Mouse (Mus musculus) liver, adult 2 months (tissue): ENCODE measurements around the gene Rragc. TPM values are rescaled to one million over a fixed set of nuclear protein-coding genes. Genes with fewer than 3 reads are reported as not detected.

Experiments
- DNase-seq: peaks from one replicate; pipeline ENCODE4 v3.0.0-alpha.2; 2011; ENCODE audit warnings: low read depth, low spot score; ENCODE audit errors: extremely low read depth
- H3K27ac ChIP-seq: fragments of 200-500 bp; replicated peaks from 2 replicates; pipeline ENCODE4 v1.5.1; 2012; ENCODE audit warnings: low read depth, mild to moderate bottlenecking, control low read depth, inconsistent platforms, low read length; ENCODE audit not compliant: insufficient read depth
- H3K27me3 ChIP-seq: fragments of 200-500 bp; 2 replicates; pipeline ENCODE4 v1.6.1; 2012; ENCODE audit warnings: mild to moderate bottlenecking, moderate library complexity, low read length, inconsistent platforms; ENCODE audit not compliant: control insufficient read depth, insufficient read depth
- H3K36me3 ChIP-seq: fragments of 200-500 bp; 2 replicates; pipeline ENCODE4 v1.6.1; 2012; ENCODE audit warnings: low read length, inconsistent platforms; ENCODE audit not compliant: control insufficient read depth, insufficient read depth
- H3K4me1 ChIP-seq: fragments of 200-500 bp; 2 replicates; pipeline ENCODE4 v1.6.1; 2011; ENCODE audit warnings: low read length; ENCODE audit not compliant: control insufficient read depth, insufficient read depth
- H3K4me3 ChIP-seq: fragments of 200-500 bp; 2 replicates; pipeline ENCODE4 v1.5.1; 2011; ENCODE audit warnings: low read depth, mild to moderate bottlenecking, control low read depth, low read length, moderate library complexity; ENCODE audit not compliant: insufficient read depth
- H3K79me2 ChIP-seq: fragments of 200-500 bp; 2 replicates; pipeline ENCODE4 v1.6.1; 2012; ENCODE audit warnings: inconsistent platforms, mild to moderate bottlenecking, low read length, moderate library complexity; ENCODE audit not compliant: control insufficient read depth, insufficient read depth
- H3K9ac ChIP-seq: fragments of 200-500 bp; 2 replicates; pipeline ENCODE4 v1.6.1; 2012; ENCODE audit warnings: low read depth, mild to moderate bottlenecking, control low read depth, inconsistent platforms, low read length
- CTCF ChIP-seq: fragments of 200-500 bp; IDR thresholded peaks from 2 replicates; pipeline ENCODE4 v1.5.1; 2011; ENCODE audit warnings: low read depth, low read length, control low read depth
- POLR2A ChIP-seq: fragments of 200-500 bp; IDR thresholded peaks from 2 replicates; pipeline ENCODE4 v1.6.1; 2011; ENCODE audit warnings: low read length, control low read depth; ENCODE audit not compliant: insufficient read depth; ENCODE audit errors: extremely low read depth
- WGBS: fragments of 180-500 bp; shearing (Covaris S2); methylation state at CpG from one replicate; pipeline ENCODE4 v1.1.7; 2018; 5-methylcytosine and 5-hydroxymethylcytosine counted together
- polyA plus RNA-seq: library from polyadenylated mRNA; depleted of rRNA; stranded (reverse); fragments of >200 nt; gene quantifications from 2 replicates; pipeline ENCODE4 v1.2.3, GENCODE M21; 2012
- total RNA-seq: library from RNA; depleted of rRNA; stranded (reverse); fragments of >200 nt; gene quantifications from 2 replicates; pipeline ENCODE4 v1.2.3, GENCODE M21; 2014

Gene Rragc
- total and polyA plus RNA-seq, 2 experiments, result 27.3 to 32.7 TPM

DNA sequence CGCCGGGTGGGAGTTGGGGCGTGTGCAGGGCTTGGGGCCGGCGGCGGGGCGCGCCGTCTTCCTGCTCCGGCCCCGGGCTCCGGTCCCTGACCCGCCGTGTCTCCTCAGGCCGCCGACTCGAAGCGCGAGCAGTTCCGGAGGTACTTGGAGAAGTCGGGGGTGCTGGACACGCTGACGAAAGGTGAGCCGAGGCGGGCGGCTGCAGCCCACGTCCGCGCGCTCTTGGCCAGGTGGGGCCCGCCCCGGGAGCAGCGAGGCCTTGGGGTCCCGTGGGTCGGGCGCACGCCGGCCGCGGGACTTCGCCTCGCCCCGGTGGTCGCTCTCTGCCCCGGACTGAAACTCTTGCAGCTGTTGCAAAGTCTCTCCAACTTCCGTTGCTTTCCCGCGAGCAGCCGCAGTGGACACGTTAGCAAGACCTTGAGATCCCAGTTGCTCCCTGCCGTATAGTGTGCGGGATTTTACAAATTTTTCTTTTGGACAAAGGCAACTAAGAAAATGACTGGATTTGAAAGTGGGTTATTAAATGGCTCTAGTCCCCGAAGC, 12.0 kb upstream of the Rragc start:
- peak overlapping the region; percentile 16 for H3K27ac ChIP-seq
- peak; percentile 27 for DNase-seq
- WGBS, result under 1% methylated on average over 53 of the region's 53 CpGs

DNA sequence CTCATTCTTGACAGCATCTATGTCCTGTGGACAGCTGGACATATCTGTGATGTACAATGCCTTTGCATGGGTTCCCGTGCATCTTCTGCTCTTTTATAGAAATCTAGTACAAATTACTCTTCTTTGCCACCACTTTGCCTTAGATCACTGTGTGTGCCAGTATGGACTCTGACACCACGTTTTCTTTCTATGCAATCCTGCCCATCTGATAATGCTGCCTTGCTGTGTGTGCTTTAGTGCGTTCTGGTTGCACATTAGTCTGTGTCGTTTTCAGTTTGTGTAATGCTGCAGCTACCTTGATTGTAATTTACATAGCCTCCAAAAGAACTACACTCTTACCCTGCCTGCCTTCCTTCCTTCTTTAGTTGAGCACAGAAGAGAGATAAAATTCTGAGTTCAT, 5.7 kb upstream of the Rragc start:
- H3K4me1 ChIP-seq, result peaks cover 8% of the 10 kb centered on the region
- H3K9ac ChIP-seq, result no peak overlapping the region
- H3K27ac ChIP-seq, result no peak overlapping the region
- H3K79me2 ChIP-seq, result peaks cover 25% of the 10 kb centered on the region; the same call in 1 of the 2 replicates
- no peaks in the 10 kb centered on the region for H3K27me3 ChIP-seq
- peaks cover 11% of the 10 kb centered on the region for H3K36me3 ChIP-seq
- 19% methylated on average over 4 of the region's 4 CpGs for WGBS
- H3K4me3 ChIP-seq, result no peak overlapping the region
- peak; percentile 84 for DNase-seq
- no peak for TF ChIP-seq CTCF
- no peak for TF ChIP-seq POLR2A

More for the DNA sequence above, 12.0 kb upstream of the Rragc start:
- H3K4me3 ChIP-seq, result peak overlapping the region; percentile 73
- 0 out of 2 replicates have a peak, but pooled peaks cover 2% of the 10 kb centered on the region for H3K4me1 ChIP-seq
- H3K27me3 ChIP-seq, result no peaks in the 10 kb centered on the region
- peaks cover 5% of the 10 kb centered on the region for H3K36me3 ChIP-seq
- H3K79me2 ChIP-seq, result peaks cover 12% of the 10 kb centered on the region; the same call in 1 of the 2 replicates
- TF ChIP-seq POLR2A (no peak), CTCF (no peak)
- H3K9ac ChIP-seq, result peak overlapping the region; percentile 79

DNA sequence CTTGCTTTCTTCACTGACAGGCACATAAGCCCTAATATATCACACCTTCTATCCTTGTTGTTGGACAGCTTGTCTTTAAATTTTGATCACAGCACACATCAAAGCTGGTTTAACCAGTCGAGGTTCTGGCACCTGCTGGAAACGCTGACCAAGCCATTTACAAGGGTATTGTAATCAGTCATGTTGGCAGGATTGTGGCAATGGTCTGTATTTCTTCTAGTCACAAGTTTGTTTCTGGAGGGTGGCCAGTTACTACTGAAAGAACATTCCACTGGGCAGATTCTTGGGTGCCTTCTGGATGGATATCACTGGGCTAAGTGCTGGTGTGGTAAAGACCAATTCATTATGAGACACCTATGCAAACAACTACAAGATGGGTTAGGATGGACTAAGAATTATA, 4.8 kb upstream of the Rragc start:
- Histone ChIP-seq H3K9ac (no peak overlapping the region), H3K4me1 (peaks cover 8% of the 10 kb centered on the region), H3K27ac (no peak overlapping the region), H3K27me3 (no peaks in the 10 kb centered on the region), H3K4me3 (no peak overlapping the region), H3K79me2 (peaks cover 31% of the 10 kb centered on the region), H3K36me3 (peaks cover 11% of the 10 kb centered on the region)
- WGBS, result 17% methylated on average over 2 of the region's 2 CpGs
- peak; percentile 49 for DNase-seq
- TF ChIP-seq POLR2A, result no peak
- TF ChIP-seq CTCF, result no peak

GRCm38 (mm10) chr4:123917548-123918140, 398 bp downstream of the Rragc start, which contains the start of gene 4930535I16Rik:
Gene 4930535I16Rik (minus strand): TSS chr4:123918022.
- under 1% methylated on average over 63 of the region's 63 CpGs for WGBS
- DNase-seq, result peak; percentile 46
- Histone ChIP-seq H3K4me1 (peaks cover 10% of the 10 kb centered on the region; the same call in 1 of the 2 replicates), H3K27ac (peak within 1 kb of the TSS; percentile 85), H3K36me3 (peaks cover 20% of the 10 kb centered on the region), H3K79me2 (peaks cover 29% of the 10 kb centered on the region), H3K4me3 (peak within 1 kb of the TSS; percentile 93), H3K9ac (peak within 1 kb of the TSS; percentile 98), H3K27me3 (no peaks in the 10 kb centered on the region)
- TF ChIP-seq CTCF (no peak), POLR2A (0 out of 2 replicates have a peak, but pooled peaks have one; percentile 23)

DNA sequence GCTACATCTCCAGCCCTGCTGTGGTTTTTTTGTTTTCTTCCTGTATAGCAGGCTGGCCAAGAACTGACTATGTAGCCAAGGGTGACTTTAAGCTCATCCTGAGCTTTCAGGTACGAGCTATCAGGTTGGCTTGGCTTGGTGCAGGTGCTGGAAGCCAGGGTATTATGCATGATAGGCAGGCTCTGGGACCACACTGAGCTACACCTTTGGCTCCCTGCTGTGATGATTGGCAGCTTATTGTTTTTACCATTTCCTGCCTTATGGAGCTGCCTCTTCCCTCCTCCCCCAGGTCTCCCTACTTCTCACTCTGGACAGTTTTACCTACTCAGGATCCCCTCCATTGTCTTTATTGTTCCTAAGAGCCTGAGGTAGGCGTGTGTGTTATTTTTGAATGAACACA, 1.6 kb downstream of the Rragc start:
- Histone ChIP-seq H3K4me3 (no peak overlapping the region), H3K27ac (no peak overlapping the region), H3K4me1 (peaks cover 10% of the 10 kb centered on the region; the same call in 1 of the 2 replicates), H3K36me3 (peaks cover 27% of the 10 kb centered on the region), H3K9ac (peak overlapping the region; percentile 8; the same call in 1 of the 2 replicates), H3K27me3 (no peaks in the 10 kb centered on the region), H3K79me2 (peaks cover 23% of the 10 kb centered on the region)
- TF ChIP-seq POLR2A, result no peak
- TF ChIP-seq CTCF, result no peak
- 71% methylated on average over 2 of the region's 2 CpGs for WGBS
- no peak for DNase-seq

GRCm38 (mm10) chr4:123921055-123921565, 3.9 kb downstream of the Rragc start:
- DNase-seq, result peak; percentile 36
- Histone ChIP-seq H3K27ac (no peak overlapping the region), H3K79me2 (peaks cover 19% of the 10 kb centered on the region), H3K4me1 (peaks cover 10% of the 10 kb centered on the region; the same call in 1 of the 2 replicates), H3K36me3 (peaks cover 46% of the 10 kb centered on the region), H3K27me3 (no peaks in the 10 kb centered on the region), H3K4me3 (no peak overlapping the region), H3K9ac (no peak overlapping the region)
- 85% methylated on average over 4 of the region's 4 CpGs for WGBS
- TF ChIP-seq CTCF (no peak), POLR2A (no peak)
